ENCODE assay signal across 10 mouse cellular contexts in genomic region chr9:119192202-119192990, GRCm38 (mm10). TPM values are rescaled to one million over a fixed set of nuclear protein-coding genes. Genes with fewer than 3 reads are reported as not detected.
DNase-seq lines count a peak whose midpoint lies in the region; ATAC-seq and TF ChIP-seq lines count a peak whose summit lies in the region.
"Had no signal": no experiment of that assay in that cellular context is flagged by ENCODE, and none has a peak within 500 bp of the region (broad histone marks: within the 10 kb centered on the region; RNA-seq: fewer than 3 reads in every experiment).

No protein-coding gene starts in this region.

- no peak for TF ChIP-seq POLR2A in testis, adult 2 months (IDR thresholded peaks at IDR 0.05; ENCODE audit: control insufficient read depth, low read depth, low read length)

- peak; percentile 79 for TF ChIP-seq CTCF in Patski (IDR thresholded peaks at IDR 0.05)
- TF ChIP-seq CTCF in testis, adult 2 months (IDR thresholded peaks at IDR 0.05; ENCODE audit: control insufficient read depth, insufficient read depth, insufficient replicate concordance, low read depth, low read length): peak; percentile 88; the same call in 1 of the 2 replicates

- POLR2A ChIA-PET in Patski (lab: Charles Lee): no interaction called here

- CTCF ChIA-PET in Patski (lab: Charles Lee): interaction anchor here (0.8 to 4.0 kb wide), 6 partner anchors 12 to 79 kb away, joined by 3 to 10 read pairs (median 3); partner anchors contain the start of gene Acaa1b

- in situ Hi-C loops in Patski (cut with MboI; ENCODE audit: low pct_unique_long_range_greater_than_20kb): no loop called here

- ATAC-seq in hindbrain, embryonic 14.5 days (ENCODE audit: low FRiP score): no peak
- no peak for ATAC-seq in hindbrain, embryonic 12.5 days (ENCODE audit: low FRiP score)
- no peak for ATAC-seq in Patski
- ATAC-seq in intestine, embryonic 15.5 days: peak; percentile 75

- no peaks in the 10 kb centered on the region for H3K4me1 ChIP-seq in hindbrain, embryonic 14.5 days (replicated peaks; ENCODE audit: control insufficient read depth, insufficient read depth, low read length)
- no peaks in the 10 kb centered on the region for H3K4me1 ChIP-seq in hindbrain, embryonic 12.5 days
- H3K4me1 ChIP-seq in intestine, embryonic 15.5 days (replicated peaks): no peaks in the 10 kb centered on the region
- H3K4me1 ChIP-seq in testis, adult 2 months (ENCODE audit: control insufficient read depth, insufficient read depth, low read length): peaks cover 3% of the 10 kb centered on the region; the same call in 1 of the 2 replicates
- H3K4me1 ChIP-seq: embryonic facial prominence, embryonic 15.5 days; megakaryocyte, embryonic 14.5 days had no signal

- no peak overlapping the region for H3K27ac ChIP-seq in hindbrain, embryonic 14.5 days
- H3K27ac ChIP-seq in hindbrain, embryonic 12.5 days: no peak overlapping the region
- no peak overlapping the region for H3K27ac ChIP-seq in intestine, embryonic 15.5 days
- H3K27ac ChIP-seq in testis, adult 2 months (ENCODE audit: control insufficient read depth, insufficient read depth, low read depth, low read length): no peak overlapping the region
- H3K27ac ChIP-seq: embryonic facial prominence, embryonic 15.5 days had no signal

- H3K4me3 ChIP-seq in hindbrain, embryonic 14.5 days (replicated peaks; ENCODE audit: low read length): no peak overlapping the region
- no peak overlapping the region for H3K4me3 ChIP-seq in hindbrain, embryonic 12.5 days
- H3K4me3 ChIP-seq in intestine, embryonic 15.5 days (replicated peaks): no peak overlapping the region
- H3K4me3 ChIP-seq in testis, adult 2 months (ENCODE audit: control insufficient read depth, low read depth, low read length): peak overlapping the region; percentile 66
- H3K4me3 ChIP-seq: embryonic facial prominence, embryonic 15.5 days; megakaryocyte, embryonic 14.5 days had no signal

- DNase-seq in hindbrain, embryonic 14.5 days (ENCODE audit: low spot score): peak; percentile 40
- DNase-seq in Patski (ENCODE audit: low read depth, low spot score): no peak
- peak; percentile 20 to 47 for DNase-seq in cerebellum, adult 18-20 months
- peak; percentile 57 to 63 for DNase-seq in lung, adult 18-20 months
- DNase-seq in Muller cell, postnatal 12 days (ENCODE audit: inconsistent ontology term): no peak

- no peak overlapping the region for H3K9ac ChIP-seq in hindbrain, embryonic 14.5 days
- no peak overlapping the region for H3K9ac ChIP-seq in hindbrain, embryonic 12.5 days
- H3K9ac ChIP-seq in intestine, embryonic 15.5 days: no peak overlapping the region
- H3K9ac ChIP-seq: embryonic facial prominence, embryonic 15.5 days had no signal

- no peaks in the 10 kb centered on the region for H3K9me3 ChIP-seq in hindbrain, embryonic 14.5 days (ENCODE audit: control insufficient read depth, low read length)
- no peaks in the 10 kb centered on the region for H3K9me3 ChIP-seq in hindbrain, embryonic 12.5 days (replicated peaks)
- H3K9me3 ChIP-seq in intestine, embryonic 15.5 days: no peaks in the 10 kb centered on the region
- H3K9me3 ChIP-seq: embryonic facial prominence, embryonic 15.5 days had no signal

- no peaks in the 10 kb centered on the region for H3K36me3 ChIP-seq in hindbrain, embryonic 14.5 days (replicated peaks; ENCODE audit: control insufficient read depth, insufficient read depth)
- H3K36me3 ChIP-seq in hindbrain, embryonic 12.5 days: no peaks in the 10 kb centered on the region
- H3K36me3 ChIP-seq in intestine, embryonic 15.5 days: no peaks in the 10 kb centered on the region
- H3K36me3 ChIP-seq in testis, adult 2 months (ENCODE audit: control insufficient read depth, insufficient read depth, low read length): no peaks in the 10 kb centered on the region
- H3K36me3 ChIP-seq: embryonic facial prominence, embryonic 15.5 days had no signal

- WGBS in hindbrain, embryonic 14.5 days: 38% methylated on average over 11 of the region's 11 CpGs
- 35% methylated on average over 11 of the region's 11 CpGs for WGBS in hindbrain, embryonic 12.5 days
- WGBS in intestine, embryonic 15.5 days: 31% methylated on average over 11 of the region's 11 CpGs

- no peaks in the 10 kb centered on the region for H3K27me3 ChIP-seq in hindbrain, embryonic 14.5 days (ENCODE audit: control insufficient read depth, insufficient read depth, low read length)
- no peaks in the 10 kb centered on the region for H3K27me3 ChIP-seq in hindbrain, embryonic 12.5 days
- no peaks in the 10 kb centered on the region for H3K27me3 ChIP-seq in Patski
- H3K27me3 ChIP-seq in intestine, embryonic 15.5 days (replicated peaks): no peaks in the 10 kb centered on the region
- no peaks in the 10 kb centered on the region for H3K27me3 ChIP-seq in testis, adult 2 months (ENCODE audit: control insufficient read depth, insufficient read depth, low read length)
- H3K27me3 ChIP-seq: embryonic facial prominence, embryonic 15.5 days had no signal

- H3K4me2 ChIP-seq in hindbrain, embryonic 14.5 days (replicated peaks): no peak overlapping the region
- no peak overlapping the region for H3K4me2 ChIP-seq in hindbrain, embryonic 12.5 days (replicated peaks)
- H3K4me2 ChIP-seq in intestine, embryonic 15.5 days (replicated peaks): no peak overlapping the region
- H3K4me2 ChIP-seq: embryonic facial prominence, embryonic 15.5 days had no signal

RNA-seq across cellular contexts. Expression of gene Slc22a13, which starts 16.5 kb away (rescaled TPM):
- not detected in 2 replicates for polyA plus RNA-seq in hindbrain, embryonic 14.5 days (2014; fragmentation: Nextera tagmentation; extraction: Ambion mirVana)
- polyA plus RNA-seq in hindbrain, embryonic 12.5 days (2016; fragmentation: Nextera tagmentation; extraction: Ambion mirVana): 0.12 TPM in 1 of 2 replicates, not detected in the other
- 0.09 TPM for polyA plus RNA-seq in Patski (2021)
- not detected in 2 replicates for polyA plus RNA-seq in intestine, embryonic 15.5 days (2015; fragmentation: Nextera tagmentation; extraction: Ambion mirVana)
- polyA plus RNA-seq in testis, adult 2 months (2012; rRNA removed): 0.07 TPM in 1 of 2 replicates, not detected in the other
- polyA plus RNA-seq: embryonic facial prominence, embryonic 15.5 days had no signal

RNA-seq across cellular contexts. Expression of gene Gm47289, which starts 33.4 kb away (rescaled TPM):
- polyA plus RNA-seq in hindbrain, embryonic 14.5 days (2014; fragmentation: Nextera tagmentation; extraction: Ambion mirVana): not detected in 2 replicates
- polyA plus RNA-seq in hindbrain, embryonic 12.5 days (2016; fragmentation: Nextera tagmentation; extraction: Ambion mirVana): not detected in 2 replicates
- not detected for polyA plus RNA-seq in Patski (2021)
- polyA plus RNA-seq in intestine, embryonic 15.5 days (2015; fragmentation: Nextera tagmentation; extraction: Ambion mirVana): not detected in 2 replicates
- not detected in 2 replicates for polyA plus RNA-seq in testis, adult 2 months (2012; rRNA removed)
- polyA plus RNA-seq: embryonic facial prominence, embryonic 15.5 days had no signal

RNA-seq across cellular contexts. Expression of gene Acaa1b, which starts 35.5 kb away (rescaled TPM):
- polyA plus RNA-seq in hindbrain, embryonic 14.5 days (2014; fragmentation: Nextera tagmentation; extraction: Ambion mirVana): 2.2 and 3.9 TPM in 2 replicates
- 1.2 and 2.1 TPM in 2 replicates for polyA plus RNA-seq in hindbrain, embryonic 12.5 days (2016; fragmentation: Nextera tagmentation; extraction: Ambion mirVana)
- 7.9 TPM for polyA plus RNA-seq in Patski (2021)
- 1.9 and 2.2 TPM in 2 replicates for polyA plus RNA-seq in intestine, embryonic 15.5 days (2015; fragmentation: Nextera tagmentation; extraction: Ambion mirVana)
- 1.0 TPM in 2 replicates for polyA plus RNA-seq in testis, adult 2 months (2012; rRNA removed)

Comparison
In these comparisons a context has a peak if more than half of its experiments do, and no peak if none do; other contexts are left out.
1. DNase-seq: peak in hindbrain, embryonic 14.5 days (single experiment), cerebellum, adult 18-20 months (2 of 2) and lung, adult 18-20 months (2 of 2); none in Patski (single experiment) and Muller cell, postnatal 12 days (single experiment).